Mouse (Mus musculus) CD4-positive, CD25-positive, alpha-beta regulatory T cell, adult 2 months (primary cell): ENCODE data around the gene Gtpbp8.
A peak's percentile ranks its signal among the peaks of the same experiment; 100 is the strongest.

Experiments
- DNase-seq: peaks from one replicate; pipeline ENCODE4 v3.0.0-alpha.2; 2012; ENCODE audit warnings: low read depth, low spot score

The Gtpbp8 gene

DNA sequence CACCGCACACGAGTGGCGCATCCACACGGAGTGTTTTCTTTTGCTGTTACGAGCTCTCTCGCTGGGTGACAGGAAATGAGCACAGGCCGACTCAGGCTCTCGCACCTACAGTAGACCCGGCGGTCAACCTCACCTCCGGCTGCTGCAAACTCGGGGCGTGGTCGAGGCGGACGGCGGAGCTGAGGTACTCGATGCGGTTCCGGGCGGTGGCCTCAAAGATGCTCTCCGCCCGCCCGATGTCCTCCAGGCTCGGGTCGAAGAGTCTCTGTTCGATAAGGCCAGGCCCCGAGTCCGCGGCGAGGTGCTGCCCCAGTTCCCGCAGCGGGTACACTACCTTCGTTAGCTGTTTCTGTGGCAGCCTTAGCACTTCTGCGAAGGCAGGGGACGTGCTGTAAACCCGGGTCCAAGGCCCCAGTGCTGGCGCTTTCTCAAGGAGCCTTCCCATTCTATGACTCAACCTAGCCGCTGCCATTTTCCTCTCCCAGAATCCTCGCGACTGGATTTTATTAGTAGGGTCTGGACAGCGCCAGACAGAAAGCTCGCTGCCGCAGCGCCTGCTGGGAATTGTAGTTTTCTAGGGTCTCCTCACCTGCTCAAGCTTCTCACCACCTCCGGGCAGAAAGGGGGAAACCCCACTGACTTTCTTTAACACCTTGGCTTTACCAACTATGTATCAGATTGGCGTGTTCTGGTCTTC, at the start of gene Gtpbp8:
Gene Gtpbp8, minus strand, starts transcription at position 498 of the 697 bp plus-strand sequence.
- peak; percentile 90 for DNase-seq

GRCm38 (mm10) chr16:44794416-44794815, 48.3 kb upstream of the Gtpbp8 start:
- DNase-seq, result no peak

- no peak for DNase-seq
Measured at GRCm38 (mm10) chr16:44786934-44787333, 40.8 kb upstream of the Gtpbp8 start.

- DNase-seq, result peak; percentile 53
Measured at GRCm38 (mm10) chr16:44780751-44781150, 34.6 kb upstream of the Gtpbp8 start.

DNA sequence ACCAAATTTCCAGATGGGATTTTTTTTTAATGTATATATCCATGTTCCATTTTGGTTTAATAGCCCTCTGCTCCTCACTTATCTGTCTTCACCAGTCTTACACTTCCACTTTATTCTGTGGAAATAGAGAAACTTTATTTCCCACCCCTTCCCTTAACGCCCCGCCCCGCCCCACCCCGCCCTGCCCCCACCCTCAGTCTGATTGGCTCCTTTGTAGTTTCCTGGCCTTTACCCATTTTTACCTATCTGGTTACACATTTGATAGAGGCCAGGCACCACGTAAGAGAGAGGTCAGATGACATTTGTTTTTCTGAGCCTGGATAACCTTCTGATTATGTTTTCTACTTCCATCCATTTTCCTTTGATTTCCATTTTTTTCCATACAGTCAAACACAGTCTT, 33.3 kb upstream of the Gtpbp8 start:
- DNase-seq, result no peak

DNA sequence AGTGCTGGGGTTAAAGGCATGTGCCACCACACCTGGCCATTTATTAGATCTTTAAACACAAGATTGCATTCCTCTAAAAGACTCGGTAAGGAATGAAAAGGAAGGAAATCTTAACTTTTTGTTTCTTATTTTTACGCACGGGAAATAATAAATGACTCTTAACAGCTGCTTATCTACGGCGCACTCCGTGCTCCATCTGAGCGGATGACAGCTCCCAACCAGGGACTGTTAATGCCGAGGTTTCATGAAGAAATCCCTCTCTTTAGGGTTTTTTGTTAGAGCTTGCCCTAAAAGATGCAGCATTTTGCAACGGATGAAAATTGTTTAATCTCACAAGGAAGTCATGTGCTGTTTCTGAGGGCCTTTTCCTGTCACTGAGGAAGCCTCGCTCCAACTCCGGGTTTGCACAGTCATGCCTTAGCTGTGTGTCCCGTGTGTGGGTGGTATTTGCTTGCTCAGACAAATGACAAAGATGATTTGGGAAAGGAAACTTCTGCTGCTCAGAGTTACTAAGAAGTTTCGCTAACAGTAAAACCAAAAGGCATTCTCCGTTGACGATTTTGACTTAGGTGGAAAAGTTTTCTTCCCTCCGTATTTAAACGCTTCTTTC, 32.5 kb upstream of the Gtpbp8 start:
- peak; percentile 68 for DNase-seq

- DNase-seq, result peak; percentile 59
Measured at GRCm38 (mm10) chr16:44774201-44774600, 28.0 kb upstream of the Gtpbp8 start.

GRCm38 (mm10) chr16:44773673-44774072, 27.5 kb upstream of the Gtpbp8 start:
- peak; percentile 40 for DNase-seq

DNA sequence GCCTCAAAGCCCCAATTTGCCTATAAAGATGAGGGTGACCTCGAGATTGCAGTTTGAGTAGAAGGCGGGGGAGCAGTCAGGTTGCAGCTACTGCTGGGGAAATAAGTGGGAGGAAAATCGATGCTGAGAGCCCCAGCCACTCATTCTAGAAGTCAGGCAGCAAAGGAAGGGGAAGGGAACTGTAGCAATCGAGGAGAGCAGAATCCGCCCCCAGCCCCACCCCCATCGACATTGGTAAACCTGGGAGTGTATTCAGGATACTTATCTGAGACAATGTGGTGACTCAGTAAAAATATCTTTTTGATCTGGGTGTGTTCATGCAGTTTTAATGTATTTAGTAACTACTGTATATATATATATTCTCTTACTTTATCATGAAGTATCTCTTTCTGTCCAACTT, 26.4 kb upstream of the Gtpbp8 start:
- DNase-seq, result peak; percentile 41

DNA sequence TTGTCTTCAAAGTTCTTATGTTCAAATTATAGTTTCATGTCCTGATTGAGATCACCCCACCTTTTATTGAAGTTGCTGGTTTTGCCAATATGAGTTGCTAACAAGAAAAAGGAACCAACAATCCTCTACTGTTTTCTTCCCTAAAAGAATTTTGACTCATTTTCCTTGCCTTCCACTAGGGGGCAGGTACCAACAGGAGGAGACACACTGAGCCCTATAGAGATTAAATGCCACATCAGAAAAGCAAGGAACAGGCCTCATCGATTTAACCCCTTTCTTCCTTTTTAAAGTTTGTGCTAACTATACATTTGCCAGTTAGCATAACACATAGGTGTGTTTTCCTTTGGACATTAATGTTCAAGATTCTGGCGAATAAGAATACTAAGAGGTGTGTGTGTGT, 21.8 kb upstream of the Gtpbp8 start:
- peak; percentile 71 for DNase-seq

DNA sequence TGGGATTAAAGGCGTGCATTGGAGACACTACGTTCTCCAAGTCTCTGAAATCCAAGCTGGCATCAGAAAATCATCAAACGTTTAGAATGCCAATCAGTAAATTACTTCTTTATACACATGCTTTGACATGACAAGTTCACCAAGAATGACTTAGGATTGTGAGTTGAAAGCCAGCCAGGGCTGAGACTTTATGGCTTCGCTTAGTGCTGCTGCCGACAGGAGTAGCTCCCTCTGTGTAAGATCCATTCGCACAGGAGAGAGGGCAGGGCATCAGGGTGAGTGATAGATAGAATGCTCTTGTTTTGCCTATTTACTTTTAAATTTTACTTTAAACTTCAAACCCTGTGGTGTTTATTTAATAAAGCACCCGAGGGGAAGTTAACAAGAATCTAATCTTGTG, 21.3 kb upstream of the Gtpbp8 start:
- DNase-seq, result peak; percentile 33

DNA sequence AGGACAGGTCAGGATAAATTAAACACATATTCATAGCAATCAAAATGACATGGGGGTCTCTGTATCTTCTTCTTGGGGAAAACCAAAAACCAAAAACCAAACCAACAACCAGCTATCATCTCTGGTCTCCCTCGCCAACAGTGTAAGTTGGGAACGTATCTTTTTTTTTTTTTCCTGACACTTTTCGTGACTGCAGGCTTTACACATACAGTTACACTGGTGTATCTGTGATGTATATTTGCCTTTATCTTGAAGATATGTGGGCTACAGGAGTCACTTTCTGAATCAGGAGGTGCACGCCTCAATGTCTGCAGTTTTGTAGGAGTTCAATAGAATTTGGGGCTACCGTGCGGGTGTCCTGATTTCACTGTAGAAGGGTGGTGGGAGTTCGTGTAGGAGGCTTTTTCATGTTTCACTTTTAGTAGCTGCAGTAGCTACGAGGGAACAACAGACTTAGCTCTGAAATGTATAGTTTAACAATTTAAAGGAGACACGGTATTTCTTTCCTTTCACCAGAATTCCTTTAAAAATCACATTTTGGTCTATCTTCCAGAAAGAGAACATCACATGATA, 20.2 kb upstream of the Gtpbp8 start:
- peak; percentile 44 for DNase-seq

DNA sequence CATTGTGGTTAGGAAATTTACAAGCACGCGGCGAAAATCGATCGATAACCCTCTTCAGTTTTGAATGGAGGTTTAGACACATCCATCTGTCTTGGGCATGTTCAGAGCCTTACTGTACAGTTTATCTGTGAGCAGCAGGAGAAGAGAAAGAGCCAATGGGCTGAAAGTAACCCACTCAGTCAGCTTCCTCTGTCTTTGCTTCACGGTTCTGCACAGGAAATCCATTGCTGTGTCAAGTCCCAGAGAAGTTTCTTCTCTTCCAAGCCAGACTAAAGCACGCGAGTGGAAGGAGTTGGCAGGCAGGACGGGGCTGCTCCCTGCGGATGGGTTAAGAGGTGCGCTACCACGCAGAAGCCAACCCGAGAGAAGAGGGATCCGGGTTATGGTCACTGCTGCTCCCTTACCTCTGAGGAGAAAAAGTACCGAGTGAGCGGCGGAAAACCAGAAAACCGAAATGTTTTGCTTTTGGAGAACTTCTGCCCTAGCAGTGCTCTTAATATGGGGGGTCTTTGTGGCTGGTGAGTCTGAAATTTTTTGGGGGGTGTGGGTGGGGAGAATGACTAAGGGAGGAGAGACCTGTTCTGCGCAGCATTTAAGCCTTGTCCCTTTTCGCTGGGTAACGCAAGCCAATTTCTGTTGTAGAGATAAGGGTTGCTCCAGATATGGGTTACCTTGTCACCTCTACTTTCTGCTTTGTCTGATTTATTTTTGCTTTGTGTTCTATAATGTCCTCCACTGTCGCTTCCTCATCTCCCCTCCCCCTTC, 19.6 kb upstream of the Gtpbp8 start, which contains the start of gene Cd200r1:
Gene Cd200r1, plus strand, starts transcription at position 182 of the 765 bp plus-strand sequence.
- DNase-seq, result peak; percentile 72

- DNase-seq, result peak; percentile 69
Measured at GRCm38 (mm10) chr16:44761811-44762210, 15.6 kb upstream of the Gtpbp8 start.

- no peak for DNase-seq
Measured at GRCm38 (mm10) chr16:44757700-44758099, 11.5 kb upstream of the Gtpbp8 start.

DNA sequence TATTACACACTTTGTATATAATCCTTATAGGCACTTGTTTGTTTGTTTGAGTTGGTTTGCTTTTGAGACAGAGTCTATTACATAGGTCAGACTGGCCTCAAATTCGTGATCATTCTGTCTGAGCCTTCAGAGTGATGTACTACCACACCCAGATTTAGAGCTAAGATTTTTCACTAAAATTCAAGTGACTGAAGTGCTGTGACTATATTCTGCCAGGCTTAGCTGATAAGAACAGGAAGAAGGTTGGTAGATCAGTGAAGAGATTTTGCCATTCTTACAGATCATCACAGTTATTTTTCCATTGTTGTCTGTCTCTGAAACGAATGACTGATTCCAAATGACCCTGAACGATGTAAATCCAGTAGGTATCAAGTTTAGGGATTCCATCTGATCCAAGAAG, 1.8 kb upstream of the Gtpbp8 start:
- DNase-seq, result peak; percentile 41

- no peak for DNase-seq
Measured at GRCm38 (mm10) chr16:44745471-44745865, 695 bp downstream of the Gtpbp8 start.

GRCm38 (mm10) chr16:44742753-44743152, 3.4 kb downstream of the Gtpbp8 start:
- no peak for DNase-seq

GRCm38 (mm10) chr16:44736118-44736517, 10.0 kb downstream of the Gtpbp8 start:
- DNase-seq, result no peak

GRCm38 (mm10) chr16:44735676-44736075, 10.5 kb downstream of the Gtpbp8 start:
- DNase-seq, result peak; percentile 71

DNA sequence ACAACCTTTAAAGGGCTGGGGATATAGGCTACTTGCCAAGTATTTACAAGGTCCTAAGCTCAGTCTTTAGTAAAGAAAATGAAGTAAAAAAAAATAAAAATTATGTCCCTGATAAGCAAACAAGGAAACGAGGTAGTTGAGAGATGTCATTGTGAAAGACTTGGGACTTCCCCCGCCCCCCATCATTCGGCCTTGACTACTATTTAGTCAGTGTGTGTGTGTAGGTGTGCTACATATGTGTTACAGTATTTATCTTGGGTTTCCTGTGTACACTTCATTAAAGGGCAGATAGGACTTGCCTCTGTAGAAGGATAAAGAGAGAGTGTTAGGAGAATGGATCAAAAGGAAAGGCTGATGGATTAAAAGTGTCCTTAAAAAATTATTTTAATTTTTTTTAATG, 12.1 kb downstream of the Gtpbp8 start:
- DNase-seq, result peak; percentile 75

DNA sequence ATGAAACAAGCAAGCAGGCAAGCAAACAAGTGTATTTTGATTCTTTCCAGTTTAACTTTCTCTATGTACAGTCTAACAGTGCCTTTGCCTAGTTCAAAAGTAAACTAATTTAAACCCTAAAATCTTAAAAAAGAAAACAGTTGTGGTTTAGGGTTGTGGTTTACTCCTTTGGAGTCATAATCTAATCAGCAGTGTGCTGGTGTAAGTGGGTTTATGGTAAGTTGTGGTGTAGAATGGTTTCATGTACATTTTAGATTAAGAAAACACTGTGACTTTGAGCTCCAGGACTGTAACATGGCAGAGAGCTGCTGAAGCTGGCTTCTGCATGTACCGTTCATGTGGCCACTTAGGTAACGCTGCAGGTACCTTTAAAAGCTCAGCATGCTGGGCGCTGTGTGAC, 18.6 kb downstream of the Gtpbp8 start:
- DNase-seq, result no peak
